Mouse (Mus musculus): ENCODE results near the gene Wdr66.

- TF ChIP-seq CTCF (IDR thresholded peaks at IDR 0.05; ENCODE audit: control insufficient read depth, insufficient read depth, insufficient replicate concordance, low read depth, low read length): no peak
- TF ChIP-seq POLR2A (IDR thresholded peaks at IDR 0.05; ENCODE audit: control insufficient read depth, low read depth, low read length): no peak
Measured at GRCm38 (mm10) chr5:123277342-123277701, 25.4 kb downstream of the Wdr66 start.

Measured in testis, adult 2 months (tissue).